Mouse (Mus musculus) right cerebral cortex, adult 18-20 months (tissue): ENCODE results near the gene Clpp.

Experiments
- DNase-seq: peaks from one replicate; pipeline ENCODE4 v3.0.0; 2022; ENCODE audit warnings: mixed read lengths

The Clpp gene

GRCm38 (mm10) chr17:56988441-56988840 is 1.7 kb upstream of the Clpp start:
- no peak for DNase-seq

GRCm38 (mm10) chr17:56988921-56989430 is 1.1 kb upstream of the Clpp start:
- no peak for DNase-seq

GRCm38 (mm10) chr17:56989467-56990114 is 514 bp upstream of the Clpp start:
- peak; percentile 88 for DNase-seq

- DNase-seq: no peak
These were observed 861 bp downstream of the Clpp start for GRCm38 (mm10) chr17:56990966-56991365.

- no peak for DNase-seq
These were observed 4.9 kb downstream of the Clpp start for GRCm38 (mm10) chr17:56995046-56995445.

GRCm38 (mm10) chr17:56996506-56996905 is 6.4 kb downstream of the Clpp start:
- DNase-seq: no peak

- peak; percentile 96 for DNase-seq
These were observed 7.0 kb downstream of the Clpp start, which contains the start of gene Alkbh7 for GRCm38 (mm10) chr17:56997029-56997667. Gene Alkbh7 (plus strand): TSS chr17:56997339.

GRCm38 (mm10) chr17:56999414-56999813 is 9.3 kb downstream of the Clpp start:
- DNase-seq: no peak

GRCm38 (mm10) chr17:56999968-57000609 is 10.0 kb downstream of the Clpp start, which contains the start of gene Pspn:
Gene Pspn (minus strand): TSS chr17:57000018.
- no peak for DNase-seq

GRCm38 (mm10) chr17:57001228-57001627 is 11.1 kb downstream of the Clpp start:
- DNase-seq: no peak

GRCm38 (mm10) chr17:57003994-57004393 is 13.9 kb downstream of the Clpp start:
- no peak for DNase-seq

- no peak for DNase-seq
These were observed 17.2 kb downstream of the Clpp start for GRCm38 (mm10) chr17:57007137-57007905.

- DNase-seq: no peak
These were observed 20.8 kb downstream of the Clpp start for GRCm38 (mm10) chr17:57010911-57011235.

- peak; percentile 96 for DNase-seq
These were observed 21.4 kb downstream of the Clpp start, which contains the start of the genes Gtf2f1 and Gm17949 for GRCm38 (mm10) chr17:57011236-57012141. Gene Gtf2f1 (minus strand): TSS chr17:57011288. Gene Gm17949 (plus strand): TSS chr17:57011469.

GRCm38 (mm10) chr17:57012245-57012795 is 22.2 kb downstream of the Clpp start:
- DNase-seq: no peak

GRCm38 (mm10) chr17:57019693-57020092 is 29.6 kb downstream of the Clpp start:
- DNase-seq: no peak

- no peak for DNase-seq
These were observed 30.9 kb downstream of the Clpp start for GRCm38 (mm10) chr17:57020960-57021359.

- DNase-seq: no peak
These were observed 37.4 kb downstream of the Clpp start for GRCm38 (mm10) chr17:57027471-57027870.

GRCm38 (mm10) chr17:57029691-57030090 is 39.6 kb downstream of the Clpp start:
- no peak for DNase-seq

GRCm38 (mm10) chr17:57030931-57031660 is 41.0 kb downstream of the Clpp start, which contains the start of gene Khsrp:
Gene Khsrp (minus strand): TSS chr17:57031522.
- peak; percentile 29 for DNase-seq
